Mouse (Mus musculus) liver, embryonic 14.5 days (tissue): ENCODE measurements around the gene Gpr68. TPM values are rescaled to one million over a fixed set of nuclear protein-coding genes. Genes with fewer than 3 reads are reported as not detected.

ENCODE experiments used
- ATAC-seq: fragments of 200-750 bp; cut with Nextera tagmentation; 2 replicates; pipeline ENCODE4 v1.8.0; 2017; ENCODE audit warnings: moderate number of reproducible peaks, mild to moderate bottlenecking, moderate library complexity; ENCODE audit not compliant: insufficient read depth
- DNase-seq, 3 experiments: peaks; one replicate each; pipeline ENCODE4 v3.0.0-alpha.2; 2012 to 2013; ENCODE audit warnings: low read depth in 3 of 3, low spot score in 3 of 3
- H3K27ac ChIP-seq: fragments of 300-500 bp; sonication (generic); 2 replicates; pipeline ENCODE4 v1.5.1; 2014; ENCODE audit warnings: moderate library complexity, mild to moderate bottlenecking, control low read depth, inconsistent platforms
- H3K27me3 ChIP-seq: fragments of 300-500 bp; sonication (generic); 2 replicates; pipeline ENCODE4 v1.6.1; 2014; ENCODE audit warnings: mild to moderate bottlenecking, low read length, moderate library complexity; ENCODE audit not compliant: control insufficient read depth, insufficient read depth
- H3K36me3 ChIP-seq: fragments of 300-500 bp; sonication (generic); replicated peaks from 2 replicates; pipeline ENCODE4 v1.6.1; 2014; ENCODE audit warnings: low read depth; ENCODE audit not compliant: control insufficient read depth, insufficient read depth
- H3K4me1 ChIP-seq, 2 experiments: fragments of 200-500 bp in 1 of 2; fragments of 300-500 bp in 1 of 2; sonication (generic) in 1 of 2; replicated peaks; 2 replicates each; pipeline ENCODE4 v1.6.1; 2012 to 2014; ENCODE audit warnings: antibody characterized with exemption in 1 of 2, inconsistent platforms in 1 of 2, low read length in 1 of 2; ENCODE audit not compliant: control insufficient read depth in 2 of 2, insufficient read depth in 2 of 2
- H3K4me2 ChIP-seq: fragments of 300-500 bp; sonication (generic); 2 replicates; pipeline ENCODE4 v1.6.1; 2014; ENCODE audit warnings: low read depth, mild to moderate bottlenecking, control low read depth, moderate library complexity
- H3K4me3 ChIP-seq, 2 experiments: fragments of 200-500 bp in 1 of 2; fragments of 300-500 bp in 1 of 2; sonication (generic) in 1 of 2; 2 replicates each; pipeline ENCODE4 v1.5.1; 2012 to 2014; ENCODE audit warnings: low read depth in 2 of 2, low read length in 2 of 2, mild to moderate bottlenecking in 2 of 2, control low read depth in 1 of 2, inconsistent platforms in 1 of 2, moderate library complexity in 1 of 2; ENCODE audit not compliant: insufficient read depth in 1 of 2
- H3K9ac ChIP-seq: fragments of 300-500 bp; sonication (generic); replicated peaks from 2 replicates; pipeline ENCODE4 v1.6.1; 2014; ENCODE audit warnings: mild to moderate bottlenecking, control low read depth, moderate library complexity
- H3K9me3 ChIP-seq: fragments of 300-500 bp; sonication (generic); 2 replicates; pipeline ENCODE4 v1.6.1; 2016; ENCODE audit warnings: low read length, mixed read lengths; ENCODE audit not compliant: control insufficient read depth
- CTCF ChIP-seq: IDR thresholded peaks from 2 replicates; pipeline ENCODE4 v1.5.1; 2016; ENCODE audit warnings: antibody characterized with exemption, low read depth, control low read depth
- EP300 ChIP-seq: IDR thresholded peaks from 2 replicates; pipeline ENCODE4 v1.6.1; 2016; ENCODE audit warnings: antibody characterized with exemption, low read depth
- WGBS: fragments of 180-500 bp; shearing (Covaris S2); extraction: QIAGEN DNeasy Blood & Tissue Kit; methylation state at CpG from one replicate; pipeline ENCODE4 v1.1.7; 2014; ENCODE audit not compliant: insufficient replicate concordance; 5-methylcytosine and 5-hydroxymethylcytosine counted together
- polyA plus RNA-seq, 2 experiments: library from polyadenylated mRNA; depleted of rRNA in 1 of 2; stranded (reverse) in 1 of 2; unstranded in 1 of 2; fragments of >200 nt; fragmentation: Nextera tagmentation in 1 of 2; extraction: Ambion mirVana in 1 of 2; gene quantifications; 2 replicates each; pipeline versions ENCODE4 v1.2.1 to v1.2.3; 2012 to 2014

The Gpr68 gene
- polyA plus RNA-seq, 2 experiments = 0.04 TPM; not detected in 1

DNA sequence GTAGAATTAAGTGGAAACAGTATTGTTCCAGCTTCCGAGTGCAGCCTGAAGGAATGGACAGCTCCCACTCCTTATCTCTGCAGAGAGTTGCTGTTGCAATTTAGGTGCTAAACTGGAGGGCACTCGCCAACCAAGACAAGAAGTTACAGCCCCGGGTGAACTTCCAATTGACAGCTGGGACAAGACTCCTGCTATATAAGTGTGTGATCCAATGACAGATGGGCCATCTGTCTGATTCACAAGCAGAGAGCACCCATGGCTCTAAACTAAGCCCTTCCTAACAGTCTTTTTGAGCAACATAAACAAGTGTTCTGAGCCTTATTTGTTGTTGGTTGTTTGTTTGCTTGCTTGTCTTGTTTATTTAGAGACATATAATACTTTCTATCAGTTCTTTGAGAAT is 11.3 kb downstream of the Gpr68 start:
- no peak for DNase-seq
- TF ChIP-seq EP300 (no peak), CTCF (no peak)
- Histone ChIP-seq H3K36me3 (no peaks in the 10 kb centered on the region), H3K27me3 (peaks cover 28% of the 10 kb centered on the region), H3K4me2 (no peak overlapping the region), H3K4me3 (no peak overlapping the region), H3K4me1 (no peaks in the 10 kb centered on the region), H3K27ac (no peak overlapping the region), H3K9ac (no peak overlapping the region), H3K9me3 (no peaks in the 10 kb centered on the region)
- no peak for ATAC-seq
- WGBS = 18% methylated on average over 3 of the region's 3 CpGs

- 6% methylated on average over 2 of the region's 2 CpGs for WGBS
- no peaks in the 10 kb centered on the region for H3K9me3 ChIP-seq
- H3K4me2 ChIP-seq = no peak overlapping the region
- no peaks in the 10 kb centered on the region for H3K4me1 ChIP-seq
- TF ChIP-seq CTCF = no peak
- no peak for TF ChIP-seq EP300
- no peak overlapping the region for H3K4me3 ChIP-seq
- no peaks in the 10 kb centered on the region for H3K36me3 ChIP-seq
- H3K27me3 ChIP-seq = peaks cover 28% of the 10 kb centered on the region
- H3K9ac ChIP-seq = no peak overlapping the region
- H3K27ac ChIP-seq = no peak overlapping the region
- no peak for DNase-seq
- no peak for ATAC-seq
These were observed 12.5 kb downstream of the Gpr68 start for GRCm38 (mm10) chr12:100895504-100895903.

GRCm38 (mm10) chr12:100890548-100890947 is 17.4 kb downstream of the Gpr68 start:
- H3K9ac ChIP-seq = no peak overlapping the region
- ATAC-seq (no peak), DNase-seq (no peak)
- 43% methylated on average over 3 of the region's 3 CpGs for WGBS
- no peak overlapping the region for H3K4me3 ChIP-seq
- TF ChIP-seq CTCF = no peak
- no peak for TF ChIP-seq EP300
- no peaks in the 10 kb centered on the region for H3K36me3 ChIP-seq
- H3K4me1 ChIP-seq = no peaks in the 10 kb centered on the region
- H3K9me3 ChIP-seq = no peaks in the 10 kb centered on the region
- H3K4me2 ChIP-seq = no peak overlapping the region
- H3K27ac ChIP-seq = no peak overlapping the region
- H3K27me3 ChIP-seq = no peaks in the 10 kb centered on the region

DNA sequence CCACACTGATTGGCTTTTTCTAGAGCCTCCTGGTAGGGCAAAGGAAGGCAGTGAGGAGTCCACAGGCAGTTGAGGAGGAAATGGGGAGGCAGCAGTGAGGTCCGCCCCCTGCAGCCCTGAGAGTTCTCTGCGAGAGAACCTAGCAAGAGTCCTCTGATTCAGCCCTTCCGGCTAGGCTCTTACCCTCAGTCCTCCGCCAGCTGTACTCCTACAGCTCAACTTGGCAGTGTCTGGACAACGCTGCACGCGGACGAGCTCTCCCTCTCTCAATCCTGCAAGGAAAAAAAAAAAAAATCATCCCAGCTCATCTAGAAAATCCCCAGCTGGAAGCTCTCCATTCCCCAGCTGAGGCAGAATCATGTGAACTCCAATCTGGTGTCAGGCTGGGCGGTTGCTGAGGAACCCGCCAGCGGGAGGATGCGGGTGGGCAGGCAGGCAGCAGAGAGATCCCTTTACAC is 20.2 kb downstream of the Gpr68 start:
- TF ChIP-seq EP300 (no peak), CTCF (no peak)
- no peaks in the 10 kb centered on the region for H3K9me3 ChIP-seq
- no peaks in the 10 kb centered on the region for H3K4me1 ChIP-seq
- H3K27ac ChIP-seq = no peak overlapping the region
- H3K4me2 ChIP-seq = no peak overlapping the region
- H3K36me3 ChIP-seq = no peaks in the 10 kb centered on the region
- ATAC-seq (no peak), DNase-seq (no peak)
- no peak overlapping the region for H3K4me3 ChIP-seq
- H3K9ac ChIP-seq = no peak overlapping the region
- WGBS = 36% methylated on average over 12 of the region's 12 CpGs
- no peaks in the 10 kb centered on the region for H3K27me3 ChIP-seq

DNA sequence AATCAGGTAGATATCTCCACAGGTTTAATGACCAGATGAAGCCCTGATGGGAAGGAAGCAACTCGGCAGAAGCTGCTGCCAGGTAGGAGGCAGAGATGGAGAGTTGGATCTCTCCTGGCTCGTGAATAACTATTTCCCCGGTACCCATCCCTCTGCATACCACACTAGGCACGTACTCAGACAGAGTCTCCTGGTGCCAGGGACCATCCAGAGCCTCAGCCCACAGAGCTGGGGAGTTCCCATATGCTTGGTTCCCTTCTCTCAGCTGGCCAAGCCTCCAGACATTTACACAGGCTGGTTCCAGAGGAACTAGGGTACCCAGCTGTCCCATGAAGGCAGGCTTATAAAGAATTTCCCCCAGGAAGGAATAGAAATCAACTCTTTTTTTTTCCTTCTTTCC is 21.1 kb downstream of the Gpr68 start:
- no peak overlapping the region for H3K27ac ChIP-seq
- no peaks in the 10 kb centered on the region for H3K36me3 ChIP-seq
- ATAC-seq (no peak), DNase-seq (no peak)
- no peaks in the 10 kb centered on the region for H3K4me1 ChIP-seq
- no peak overlapping the region for H3K9ac ChIP-seq
- H3K27me3 ChIP-seq = no peaks in the 10 kb centered on the region
- H3K4me3 ChIP-seq = no peak overlapping the region
- H3K9me3 ChIP-seq = no peaks in the 10 kb centered on the region
- WGBS = 68% methylated on average over 4 of the region's 4 CpGs
- no peak overlapping the region for H3K4me2 ChIP-seq
- TF ChIP-seq CTCF = no peak
- no peak for TF ChIP-seq EP300

GRCm38 (mm10) chr12:100885585-100885984 is 22.4 kb downstream of the Gpr68 start:
- TF ChIP-seq CTCF (no peak), EP300 (no peak)
- DNase-seq = no peak

More at GRCm38 (mm10) chr12:100885585-100885984, 22.4 kb downstream of the Gpr68 start:
- Histone ChIP-seq H3K27me3 (no peaks in the 10 kb centered on the region), H3K4me2 (no peak overlapping the region), H3K4me3 (no peak overlapping the region), H3K9ac (no peak overlapping the region), H3K36me3 (no peaks in the 10 kb centered on the region), H3K4me1 (no peaks in the 10 kb centered on the region), H3K9me3 (no peaks in the 10 kb centered on the region), H3K27ac (no peak overlapping the region)
- ATAC-seq = no peak
- WGBS = 58% methylated on average over 3 of the region's 3 CpGs
